ENCODE assay signal across 10 mouse cellular contexts in the genomic region with DNA sequence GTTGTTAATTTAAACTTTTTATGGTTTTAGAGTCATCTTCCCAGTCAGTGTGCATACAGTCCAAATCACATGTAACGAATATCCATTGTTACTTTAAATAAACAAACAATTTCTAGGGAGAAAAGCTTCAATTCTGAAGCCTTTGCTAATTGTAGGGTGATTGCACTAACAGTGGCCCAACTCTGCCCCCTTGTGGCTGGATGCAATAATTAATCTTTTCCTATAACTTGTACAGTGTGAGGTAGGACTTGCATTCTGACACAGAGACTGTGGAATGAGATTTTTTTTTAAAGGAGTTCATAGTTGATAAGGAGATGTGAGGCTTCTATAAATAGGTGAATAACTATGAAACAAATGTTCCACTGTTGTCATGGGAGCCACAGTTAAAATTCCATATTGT. TPM values are rescaled to one million over a fixed set of nuclear protein-coding genes. Genes with fewer than 3 reads are reported as not detected.
DNase-seq lines count a peak whose midpoint lies in the region; ATAC-seq and TF ChIP-seq lines count a peak whose summit lies in the region.
"Had no signal": no experiment of that assay in that cellular context is flagged by ENCODE, and none has a peak within 500 bp of the region (broad histone marks: within the 10 kb centered on the region; RNA-seq: fewer than 3 reads in every experiment).

No protein-coding gene starts in this region.

- H3K4me1 ChIP-seq in forebrain, postnatal 0 days (ENCODE audit: insufficient read depth): no peaks in the 10 kb centered on the region
- H3K4me1 ChIP-seq in lung, embryonic 14.5 days (ENCODE audit: insufficient read depth): no peaks in the 10 kb centered on the region; the same call in 1 of the 2 replicates

- no peak overlapping the region for H3K4me3 ChIP-seq in forebrain, postnatal 0 days (ENCODE audit: low read depth, low read length)
- no peak overlapping the region for H3K4me3 ChIP-seq in lung, embryonic 14.5 days (ENCODE audit: low read depth, low read length)
- H3K4me3 ChIP-seq: stomach, embryonic 15.5 days had no signal

- peak; percentile 23 for DNase-seq in gastrocnemius, adult 18-20 months (ENCODE audit: low spot score)
- no peak for DNase-seq in gastrocnemius, postnatal 25 days
- peak; percentile 47 for DNase-seq in ES-CJ7 (ENCODE audit: low read depth, low spot score)
- peak; percentile 53 for DNase-seq in cerebellum, adult 8-10 months
- DNase-seq in forebrain, postnatal 0 days: peak; percentile 86
- peak; percentile 88 for DNase-seq in kidney, postnatal 10 days
- DNase-seq in lung, embryonic 14.5 days: peak; percentile 89
- peak; percentile 46 for DNase-seq in retina, postnatal 7 days (ENCODE audit: low read depth, low spot score)

- H3K9ac ChIP-seq in forebrain, postnatal 0 days: no peak overlapping the region
- no peak overlapping the region for H3K9ac ChIP-seq in lung, embryonic 14.5 days
- H3K9ac ChIP-seq: stomach, embryonic 15.5 days had no signal

- H3K27ac ChIP-seq in forebrain, postnatal 0 days (ENCODE audit: low read depth, low read length): no peak overlapping the region
- no peak overlapping the region for H3K27ac ChIP-seq in lung, embryonic 14.5 days (ENCODE audit: low read depth)
- H3K27ac ChIP-seq: stomach, embryonic 15.5 days had no signal

- peaks cover 6% of the 10 kb centered on the region; the same call in 1 of the 2 replicates for H3K27me3 ChIP-seq in forebrain, postnatal 0 days (ENCODE audit: insufficient read depth, low read length)
- H3K27me3 ChIP-seq in lung, embryonic 14.5 days (ENCODE audit: insufficient read depth, low read length): peaks cover 6% of the 10 kb centered on the region; the same call in 1 of the 2 replicates

- no peak overlapping the region for H3K4me2 ChIP-seq in forebrain, postnatal 0 days (ENCODE audit: low read depth)
- no peak overlapping the region for H3K4me2 ChIP-seq in lung, embryonic 14.5 days
- H3K4me2 ChIP-seq: stomach, embryonic 15.5 days had no signal

- peak; percentile 90 for ATAC-seq in forebrain, postnatal 0 days
- peak; percentile 54; the same call in 1 of the 2 replicates for ATAC-seq in lung, embryonic 14.5 days (ENCODE audit: insufficient read depth)

- H3K9me3 ChIP-seq in forebrain, postnatal 0 days (ENCODE audit: low read length): no peaks in the 10 kb centered on the region
- no peaks in the 10 kb centered on the region for H3K9me3 ChIP-seq in lung, embryonic 14.5 days (ENCODE audit: low read depth, low read length)
- H3K9me3 ChIP-seq: stomach, embryonic 15.5 days had no signal

- peak; percentile 87 for TF ChIP-seq CTCF in forebrain, postnatal 0 days (IDR thresholded peaks at IDR 0.05; ENCODE audit: low read depth)
- peak; percentile 78 for TF ChIP-seq CTCF in lung, embryonic 14.5 days (IDR thresholded peaks at IDR 0.05; ENCODE audit: low read depth)

- H3K36me3 ChIP-seq in forebrain, postnatal 0 days (ENCODE audit: insufficient read depth): no peaks in the 10 kb centered on the region
- H3K36me3 ChIP-seq in lung, embryonic 14.5 days (ENCODE audit: insufficient read depth): no peaks in the 10 kb centered on the region
- H3K36me3 ChIP-seq: stomach, embryonic 15.5 days had no signal

- whole genome bisulfite sequencing in forebrain, postnatal 0 days: 2% methylated on average over 1 of the region's 1 CpGs
- WGBS in lung, embryonic 14.5 days: 0% methylated on average over 1 of the region's 1 CpGs

RNA-seq across cellular contexts. Expression of gene Them7, which starts 6.2 kb away (rescaled TPM):
- under 1 TPM in 1 of 2 experiments, not detected in 1; 0.19 TPM for total RNA-seq in gastrocnemius, adult 18-20 months (2021)
- not detected for total RNA-seq in gastrocnemius, postnatal 25 days (2021)
- total RNA-seq in forebrain, postnatal 0 days (2014; rRNA removed): not detected in 2 replicates
- not detected in 2 replicates for polyA plus RNA-seq in forebrain, postnatal 0 days (2015; fragmentation: Nextera tagmentation; extraction: Ambion mirVana)
- 0.16 and 0.18 TPM in 2 replicates for polyA plus RNA-seq in lung, embryonic 14.5 days (2014; fragmentation: Nextera tagmentation; extraction: Ambion mirVana)
- total RNA-seq: layer of hippocampus, adult 8-10 months had no signal
